ENCODE assay signal across 8 mouse cellular contexts in the genomic region with DNA sequence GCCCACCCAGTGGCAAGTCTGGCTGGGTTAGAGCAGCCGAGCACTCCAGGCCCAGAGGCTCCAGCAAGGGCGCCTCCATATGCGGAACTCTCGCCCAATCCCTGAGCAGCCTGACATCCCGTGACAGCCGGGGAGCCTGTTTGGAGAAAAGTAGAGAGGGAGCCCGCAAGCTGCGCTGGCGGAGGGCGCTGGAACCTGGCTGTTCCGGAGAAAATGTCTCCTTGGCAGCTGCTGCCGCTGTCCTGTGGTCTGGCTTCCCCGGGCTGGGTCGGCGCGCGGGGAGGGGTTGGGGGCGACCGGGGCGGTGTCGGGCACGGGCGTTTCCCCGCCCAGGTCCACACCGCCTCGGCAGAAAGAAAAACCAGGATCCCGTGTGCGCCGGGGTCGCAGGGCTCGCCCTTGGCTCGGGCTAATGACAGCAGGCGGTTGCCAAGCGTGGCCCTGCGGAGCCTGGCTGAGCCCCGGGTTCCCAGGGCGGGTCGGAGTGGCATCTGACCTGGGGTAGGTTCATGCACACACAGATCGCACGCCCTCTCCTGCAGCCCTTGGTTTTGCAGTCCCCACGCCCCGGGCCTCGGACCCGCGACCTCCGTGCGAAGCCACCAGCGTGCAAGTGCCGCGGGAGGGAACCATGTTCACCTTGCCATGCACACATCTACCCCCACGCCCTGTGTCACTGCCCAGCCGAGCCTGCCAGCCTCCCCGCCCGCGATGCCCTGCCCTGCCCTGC. TPM values are rescaled to one million over a fixed set of nuclear protein-coding genes. Genes with fewer than 3 reads are reported as not detected.
A peak's percentile ranks its signal among the peaks of the same experiment; 100 is the strongest.
DNase-seq lines count a peak whose midpoint lies in the region; ATAC-seq lines count a peak whose summit lies in the region.

No protein-coding gene starts in this region.

- no peaks in the 10 kb centered on the region for H3K27me3 ChIP-seq in hindbrain, embryonic 13.5 days

- peak overlapping the region; percentile 87 for H3K4me3 ChIP-seq in hindbrain, embryonic 13.5 days

- H3K4me1 ChIP-seq in hindbrain, embryonic 13.5 days (replicated peaks): peaks cover 31% of the 10 kb centered on the region

- no peaks in the 10 kb centered on the region for H3K9me3 ChIP-seq in hindbrain, embryonic 13.5 days

- H3K4me2 ChIP-seq in hindbrain, embryonic 13.5 days: peak overlapping the region; percentile 89

- peak overlapping the region; percentile 99 for H3K27ac ChIP-seq in hindbrain, embryonic 13.5 days

- H3K36me3 ChIP-seq in hindbrain, embryonic 13.5 days: no peaks in the 10 kb centered on the region

- DNase-seq in R1 (ENCODE audit: low read depth, low spot score): peak; percentile 89
- peak; percentile 83 to 85 for DNase-seq in cerebellum, postnatal 14 days
- peak; percentile 73 to 76 for DNase-seq in frontal cortex, postnatal 14 days (ENCODE audit: low spot score in 2 of 2)
- peak; percentile 53 to 67 for DNase-seq in layer of hippocampus, postnatal 25 days (ENCODE audit: extremely low spot score in 1 of 2, low spot score in 1 of 2)
- DNase-seq in lung, postnatal 14 days: peak; percentile 78
- DNase-seq in ovary, postnatal 36 days (ENCODE audit: low spot score): peak; percentile 82
- peak; percentile 64 for DNase-seq in thymus, postnatal 14 days

- WGBS in hindbrain, embryonic 13.5 days: under 1% methylated on average over 52 of the region's 55 CpGs

- ATAC-seq in hindbrain, embryonic 13.5 days (ENCODE audit: low FRiP score): peak; percentile 81

- peak overlapping the region; percentile 95 for H3K9ac ChIP-seq in hindbrain, embryonic 13.5 days

RNA-seq across cellular contexts. Expression of a gene that starts 1.1 kb away (rescaled TPM):
- polyA plus RNA-seq in hindbrain, embryonic 13.5 days (2015; fragmentation: Nextera tagmentation; extraction: Ambion mirVana): 29.5 and 32.9 TPM in 2 replicates
- 10 to 100 TPM; 36.4 to 51.1 TPM for total RNA-seq in layer of hippocampus, postnatal 25 days (2021)

RNA-seq across cellular contexts. Expression of a gene that starts 44.4 kb away (rescaled TPM):
- polyA plus RNA-seq in hindbrain, embryonic 13.5 days (2015; fragmentation: Nextera tagmentation; extraction: Ambion mirVana): 2.3 and 2.6 TPM in 2 replicates
- 1 to 10 TPM; 2.6 to 4.9 TPM for total RNA-seq in layer of hippocampus, postnatal 25 days (2021)

RNA-seq across cellular contexts. Expression of a gene that starts 53.8 kb away (rescaled TPM):
- polyA plus RNA-seq in hindbrain, embryonic 13.5 days (2015; fragmentation: Nextera tagmentation; extraction: Ambion mirVana): 1.8 and 2.2 TPM in 2 replicates
- 10 to 100 TPM; 33.3 to 35.7 TPM for total RNA-seq in layer of hippocampus, postnatal 25 days (2021)

Comparison
In these comparisons a context has a peak if more than half of its experiments do, and no peak if none do; other contexts are left out.
1. Peak in every context shown above with its lines: DNase-seq, ATAC-seq, H3K4me3 ChIP-seq and H3K27ac ChIP-seq.